Mouse (Mus musculus): ENCODE measurements at regions not wholly inside any gene's neighbourhood (a gene's known extent, or its start where the extent isn't known, plus 50 kb on each side); places are given as distances from the start of the nearest gene placed in this dataset.

DNA sequence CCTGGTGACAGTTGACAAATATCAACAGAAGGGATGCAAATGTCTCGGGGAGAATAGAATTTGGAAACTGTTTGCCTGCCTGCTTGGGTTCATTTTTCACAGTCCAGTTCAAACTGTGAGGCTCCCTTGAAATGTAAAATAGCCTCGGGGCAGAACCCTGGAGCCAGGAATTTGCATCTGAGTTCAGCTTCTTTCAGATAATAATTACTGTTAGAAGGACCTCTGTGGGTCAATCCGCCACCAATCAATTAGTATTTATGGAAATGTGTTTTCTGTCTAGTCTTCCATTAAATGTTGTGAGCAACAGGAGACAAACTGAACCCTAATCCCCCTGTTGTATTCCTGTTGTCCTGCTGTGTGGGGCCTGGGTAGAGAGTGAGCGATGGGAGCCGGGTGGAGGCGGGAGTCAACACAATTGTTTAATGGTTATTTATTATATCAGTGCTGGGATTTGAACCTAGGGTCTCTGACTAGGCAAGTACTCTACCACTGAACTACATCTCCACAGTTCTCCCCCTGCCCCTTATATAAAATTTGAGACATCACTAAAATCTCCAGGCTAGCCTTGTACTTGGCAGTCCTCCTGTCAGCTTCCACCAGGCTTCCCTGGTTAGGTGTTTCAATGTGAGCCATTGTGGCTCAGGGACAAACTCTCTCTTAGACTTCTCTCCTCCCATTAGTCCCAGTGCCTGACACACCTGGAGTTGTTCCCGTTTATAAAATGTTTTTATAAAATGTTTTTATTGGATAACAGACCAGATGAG is 103.3 kb downstream of the Zfp281 start:
- DNase-seq (ENCODE audit: low spot score) (no peak), ATAC-seq (replicated peaks; ENCODE audit: low FRiP score) (peak; percentile 61)
- Histone ChIP-seq H3K36me3 (ENCODE audit: control insufficient read depth, insufficient read depth, low read length) (no peaks in the 10 kb centered on the region), H3K4me2 (ENCODE audit: low read depth, low read length, severe bottlenecking) (no peak overlapping the region), H3K27me3 (ENCODE audit: control insufficient read depth, insufficient read depth, low read length) (no peaks in the 10 kb centered on the region), H3K27ac (ENCODE audit: low read depth, low read length) (no peak overlapping the region), H3K9ac (ENCODE audit: low read length) (no peak overlapping the region), H3K4me1 (replicated peaks; ENCODE audit: control insufficient read depth, insufficient read depth, low read length) (no peaks in the 10 kb centered on the region), H3K4me3 (ENCODE audit: low read depth, low read length) (no peak overlapping the region), H3K9me3 (ENCODE audit: control insufficient read depth, low read length) (no peaks in the 10 kb centered on the region)
- WGBS, result 9% methylated on average over 7 of the region's 7 CpGs

DNA sequence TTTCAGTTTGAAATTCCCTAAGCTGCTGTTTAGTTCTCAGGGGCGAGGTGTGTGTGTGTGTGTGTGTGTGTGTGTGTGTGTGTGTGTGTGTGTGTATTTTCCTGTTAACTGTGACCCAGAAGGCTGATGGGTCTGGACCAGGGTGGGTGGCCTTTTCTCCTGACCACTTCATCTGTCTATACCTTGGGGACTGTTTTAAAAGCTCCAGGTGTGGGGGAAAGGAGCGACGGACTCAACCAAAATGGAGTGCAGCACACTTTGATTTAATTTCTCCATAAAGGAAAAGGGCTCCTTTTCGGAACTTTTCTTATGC is 103.9 kb downstream of the Zfp281 start:
- 72% methylated on average over 4 of the region's 4 CpGs for WGBS
- DNase-seq (ENCODE audit: low spot score) (no peak), ATAC-seq (replicated peaks; ENCODE audit: low FRiP score) (no peak)
- no peak overlapping the region for H3K4me3 ChIP-seq (ENCODE audit: low read depth, low read length)
- H3K9me3 ChIP-seq (ENCODE audit: control insufficient read depth, low read length), result no peaks in the 10 kb centered on the region
- no peak overlapping the region for H3K27ac ChIP-seq (ENCODE audit: low read depth, low read length)
- H3K27me3 ChIP-seq (ENCODE audit: control insufficient read depth, insufficient read depth, low read length), result no peaks in the 10 kb centered on the region
- no peak overlapping the region for H3K9ac ChIP-seq (ENCODE audit: low read length)
- H3K36me3 ChIP-seq (ENCODE audit: control insufficient read depth, insufficient read depth, low read length), result no peaks in the 10 kb centered on the region
- no peak overlapping the region for H3K4me2 ChIP-seq (ENCODE audit: low read depth, low read length, severe bottlenecking)
- H3K4me1 ChIP-seq (replicated peaks; ENCODE audit: control insufficient read depth, insufficient read depth, low read length), result no peaks in the 10 kb centered on the region

DNA sequence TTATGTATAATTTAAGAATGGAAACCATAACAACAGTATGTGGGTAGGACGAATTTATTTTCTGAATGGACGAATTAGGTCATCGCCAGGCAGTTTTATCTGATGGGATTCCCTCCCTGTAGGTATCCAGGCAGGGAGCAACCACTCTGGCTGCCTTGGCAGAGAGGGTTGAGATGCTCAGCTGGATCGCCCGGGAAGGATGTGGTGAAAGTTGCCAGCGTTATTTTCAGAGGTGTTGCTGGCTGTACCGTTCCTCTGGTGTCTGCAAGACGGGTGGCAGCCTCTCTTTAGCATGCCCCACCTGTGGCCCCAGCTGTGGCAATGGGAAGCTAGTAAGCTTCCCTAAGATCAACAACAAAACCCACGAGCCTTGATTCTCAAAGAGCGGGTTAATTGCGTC is 105.9 kb downstream of the Zfp281 start:
- no peaks in the 10 kb centered on the region for H3K36me3 ChIP-seq (ENCODE audit: control insufficient read depth, insufficient read depth, low read length)
- 68% methylated on average over 11 of the region's 11 CpGs for WGBS
- no peaks in the 10 kb centered on the region for H3K4me1 ChIP-seq (replicated peaks; ENCODE audit: control insufficient read depth, insufficient read depth, low read length)
- H3K9me3 ChIP-seq (ENCODE audit: control insufficient read depth, low read length), result no peaks in the 10 kb centered on the region
- H3K9ac ChIP-seq (ENCODE audit: low read length), result no peak overlapping the region
- H3K27me3 ChIP-seq (ENCODE audit: control insufficient read depth, insufficient read depth, low read length), result no peaks in the 10 kb centered on the region
- ATAC-seq (replicated peaks; ENCODE audit: low FRiP score) (no peak), DNase-seq (ENCODE audit: low spot score) (no peak)
- H3K27ac ChIP-seq (ENCODE audit: low read depth, low read length), result no peak overlapping the region
- H3K4me3 ChIP-seq (ENCODE audit: low read depth, low read length), result no peak overlapping the region
- no peak overlapping the region for H3K4me2 ChIP-seq (ENCODE audit: low read depth, low read length, severe bottlenecking)

DNA sequence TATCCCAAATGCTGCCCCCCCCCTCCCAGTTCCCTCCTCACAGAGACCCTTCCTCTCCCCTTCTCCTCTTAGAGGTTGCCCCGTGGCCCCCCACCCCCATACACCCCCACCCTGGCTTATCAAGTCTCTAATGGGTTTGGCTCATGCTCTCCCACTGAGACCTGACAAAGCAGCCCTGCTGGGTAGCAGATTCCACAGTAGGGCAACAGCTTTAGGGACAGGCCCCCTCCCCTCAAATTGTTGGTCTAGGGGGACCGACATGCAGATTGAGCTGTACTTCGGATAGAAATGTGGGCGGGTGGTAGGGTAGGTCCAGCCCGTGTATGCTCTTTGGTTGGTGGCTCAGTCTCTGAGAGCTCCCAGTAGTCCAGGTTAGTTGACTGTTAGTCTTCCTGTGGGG is 113.3 kb downstream of the Zfp281 start:
- H3K4me3 ChIP-seq (ENCODE audit: low read depth, low read length), result no peak overlapping the region
- no peak overlapping the region for H3K27ac ChIP-seq (ENCODE audit: low read depth, low read length)
- no peak for DNase-seq (ENCODE audit: low spot score)
- H3K9ac ChIP-seq (ENCODE audit: low read length), result no peak overlapping the region
- whole genome bisulfite sequencing, result 14% methylated on average over 5 of the region's 5 CpGs
- H3K4me2 ChIP-seq (ENCODE audit: low read depth, low read length, severe bottlenecking), result no peak overlapping the region
- H3K36me3 ChIP-seq (ENCODE audit: control insufficient read depth, insufficient read depth, low read length), result no peaks in the 10 kb centered on the region
- no peak for ATAC-seq (replicated peaks; ENCODE audit: low FRiP score)
- H3K27me3 ChIP-seq (ENCODE audit: control insufficient read depth, insufficient read depth, low read length), result no peaks in the 10 kb centered on the region
- H3K9me3 ChIP-seq (ENCODE audit: control insufficient read depth, low read length), result no peaks in the 10 kb centered on the region
- no peaks in the 10 kb centered on the region for H3K4me1 ChIP-seq (replicated peaks; ENCODE audit: control insufficient read depth, insufficient read depth, low read length)

DNA sequence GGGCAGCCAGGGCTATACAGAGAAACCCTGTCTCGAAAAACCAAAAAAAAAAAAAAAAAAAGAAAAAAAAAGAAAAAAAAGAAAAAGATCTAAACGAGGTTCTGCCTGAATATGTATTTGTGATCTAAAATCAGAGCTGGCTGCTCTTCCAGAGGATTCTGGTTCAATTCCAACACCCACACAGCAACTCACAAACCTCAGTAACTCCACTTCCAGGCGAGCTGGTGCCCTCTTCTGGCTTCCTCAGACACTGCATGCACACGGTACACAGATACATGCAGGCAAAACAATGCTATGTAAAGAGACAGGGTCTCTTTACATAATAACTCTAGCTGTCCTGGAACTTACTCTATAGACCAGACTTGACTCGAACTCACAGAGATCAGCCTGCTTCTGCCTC is 114.8 kb downstream of the Zfp281 start:
- Histone ChIP-seq H3K4me3 (ENCODE audit: low read depth, low read length) (no peak overlapping the region), H3K9ac (ENCODE audit: low read length) (no peak overlapping the region), H3K4me2 (ENCODE audit: low read depth, low read length, severe bottlenecking) (no peak overlapping the region), H3K27ac (ENCODE audit: low read depth, low read length) (no peak overlapping the region), H3K4me1 (replicated peaks; ENCODE audit: control insufficient read depth, insufficient read depth, low read length) (no peaks in the 10 kb centered on the region), H3K36me3 (ENCODE audit: control insufficient read depth, insufficient read depth, low read length) (no peaks in the 10 kb centered on the region), H3K9me3 (ENCODE audit: control insufficient read depth, low read length) (no peaks in the 10 kb centered on the region), H3K27me3 (ENCODE audit: control insufficient read depth, insufficient read depth, low read length) (no peaks in the 10 kb centered on the region)
- DNase-seq (ENCODE audit: low spot score) (no peak), ATAC-seq (replicated peaks; ENCODE audit: low FRiP score) (no peak)
- 72% methylated on average over 5 of the region's 5 CpGs for WGBS

DNA sequence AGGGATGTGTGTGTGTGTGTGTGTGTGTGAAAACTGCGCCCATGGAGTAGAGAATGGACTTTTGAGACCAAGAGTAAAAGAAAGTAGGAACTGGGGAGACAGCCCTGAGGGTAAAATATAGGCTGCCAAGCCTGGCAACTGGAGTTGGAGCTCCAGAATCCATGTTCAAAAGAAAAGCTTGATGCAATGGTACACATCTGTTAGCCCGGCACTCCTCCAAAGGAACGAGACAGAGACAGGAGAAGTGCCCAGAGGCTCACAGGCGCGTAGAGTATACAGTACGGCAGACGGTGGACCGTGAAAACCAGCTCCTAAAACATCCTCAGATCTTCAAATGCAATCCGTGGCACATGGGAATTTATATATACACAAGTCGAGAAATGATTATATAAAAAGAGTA is 116.4 kb downstream of the Zfp281 start:
- Histone ChIP-seq H3K4me3 (ENCODE audit: low read depth, low read length) (no peak overlapping the region), H3K9ac (ENCODE audit: low read length) (no peak overlapping the region), H3K4me2 (ENCODE audit: low read depth, low read length, severe bottlenecking) (no peak overlapping the region), H3K9me3 (ENCODE audit: control insufficient read depth, low read length) (no peaks in the 10 kb centered on the region), H3K4me1 (replicated peaks; ENCODE audit: control insufficient read depth, insufficient read depth, low read length) (no peaks in the 10 kb centered on the region), H3K36me3 (ENCODE audit: control insufficient read depth, insufficient read depth, low read length) (no peaks in the 10 kb centered on the region), H3K27me3 (ENCODE audit: control insufficient read depth, insufficient read depth, low read length) (no peaks in the 10 kb centered on the region), H3K27ac (ENCODE audit: low read depth, low read length) (no peak overlapping the region)
- 90% methylated on average over 10 of the region's 10 CpGs for WGBS
- no peak for ATAC-seq (replicated peaks; ENCODE audit: low FRiP score)
- no peak for DNase-seq (ENCODE audit: low spot score)

DNA sequence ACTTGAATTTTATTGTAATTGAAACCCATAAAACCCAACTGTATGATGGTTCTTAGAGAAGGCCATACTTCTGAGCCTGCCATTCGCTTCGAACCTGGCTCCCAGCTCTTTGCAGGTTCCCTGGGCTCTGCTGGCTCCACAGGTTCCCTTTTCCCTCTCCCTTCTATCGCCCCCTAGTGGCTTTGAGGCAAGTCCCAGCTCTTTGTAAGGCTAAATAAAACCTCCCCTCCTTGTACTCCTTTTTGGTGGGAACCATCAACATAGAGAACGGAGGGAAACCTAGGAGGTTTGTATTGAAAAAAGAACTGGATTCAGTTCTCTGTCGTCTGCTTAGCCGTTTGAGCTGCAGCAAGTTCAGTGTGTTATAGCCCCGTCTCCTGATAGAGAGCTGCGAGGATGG is 124.5 kb downstream of the Zfp281 start:
- Histone ChIP-seq H3K4me1 (replicated peaks; ENCODE audit: control insufficient read depth, insufficient read depth, low read length) (no peaks in the 10 kb centered on the region), H3K4me2 (ENCODE audit: low read depth, low read length, severe bottlenecking) (no peak overlapping the region), H3K9ac (ENCODE audit: low read length) (no peak overlapping the region), H3K4me3 (ENCODE audit: low read depth, low read length) (no peak overlapping the region), H3K36me3 (ENCODE audit: control insufficient read depth, insufficient read depth, low read length) (no peaks in the 10 kb centered on the region), H3K27ac (ENCODE audit: low read depth, low read length) (no peak overlapping the region), H3K27me3 (ENCODE audit: control insufficient read depth, insufficient read depth, low read length) (no peaks in the 10 kb centered on the region), H3K9me3 (ENCODE audit: control insufficient read depth, low read length) (no peaks in the 10 kb centered on the region)
- DNase-seq (ENCODE audit: low spot score), result peak; percentile 57
- WGBS, result 59% methylated on average over 8 of the region's 8 CpGs
- ATAC-seq (replicated peaks; ENCODE audit: low FRiP score), result no peak; the same call in 1 of the 2 replicates

DNA sequence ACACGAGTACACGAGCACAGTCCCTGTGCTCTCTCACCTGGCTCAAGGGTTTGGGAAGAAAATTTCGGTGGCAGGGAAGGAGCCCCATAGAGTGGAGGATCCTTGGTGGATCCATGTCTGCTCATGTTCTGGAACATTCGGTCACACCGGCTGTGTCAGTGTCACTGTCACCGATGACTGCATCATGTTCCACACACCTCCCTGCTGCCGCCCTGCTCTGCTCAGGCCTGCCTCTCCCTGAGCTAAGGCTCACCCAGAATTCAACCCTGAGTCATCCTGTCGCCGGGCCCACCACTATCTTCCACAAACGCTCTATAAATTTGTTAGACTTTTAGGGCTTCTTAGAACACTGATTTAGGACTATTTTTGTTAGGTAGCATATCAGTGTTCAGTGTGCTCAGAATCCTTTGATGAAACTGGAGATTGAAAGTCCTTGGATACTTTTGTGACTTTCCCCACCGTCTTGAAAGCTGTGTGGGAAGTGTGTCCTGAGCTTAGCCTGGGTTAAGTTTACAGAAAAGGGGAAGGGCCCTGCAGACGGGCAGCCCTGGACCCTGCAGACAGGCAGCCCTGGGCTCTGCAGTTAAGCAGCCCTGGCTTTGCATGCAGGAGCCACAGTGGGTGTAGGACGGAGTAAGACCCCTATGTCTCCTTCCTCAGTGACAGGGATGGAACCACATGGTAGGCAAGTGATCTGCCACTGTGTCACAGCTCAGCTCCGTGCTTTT is 126.9 kb downstream of the Zfp281 start:
- H3K4me1 ChIP-seq (replicated peaks; ENCODE audit: control insufficient read depth, insufficient read depth, low read length), result no peaks in the 10 kb centered on the region
- no peaks in the 10 kb centered on the region for H3K36me3 ChIP-seq (ENCODE audit: control insufficient read depth, insufficient read depth, low read length)
- DNase-seq (ENCODE audit: low spot score) (no peak), ATAC-seq (replicated peaks; ENCODE audit: low FRiP score) (no peak)
- WGBS, result 82% methylated on average over 14 of the region's 14 CpGs
- no peak overlapping the region for H3K27ac ChIP-seq (ENCODE audit: low read depth, low read length)
- H3K4me3 ChIP-seq (ENCODE audit: low read depth, low read length), result no peak overlapping the region
- no peaks in the 10 kb centered on the region for H3K9me3 ChIP-seq (ENCODE audit: control insufficient read depth, low read length)
- H3K9ac ChIP-seq (ENCODE audit: low read length), result no peak overlapping the region
- H3K4me2 ChIP-seq (ENCODE audit: low read depth, low read length, severe bottlenecking), result no peak overlapping the region
- no peaks in the 10 kb centered on the region for H3K27me3 ChIP-seq (ENCODE audit: control insufficient read depth, insufficient read depth, low read length)

DNA sequence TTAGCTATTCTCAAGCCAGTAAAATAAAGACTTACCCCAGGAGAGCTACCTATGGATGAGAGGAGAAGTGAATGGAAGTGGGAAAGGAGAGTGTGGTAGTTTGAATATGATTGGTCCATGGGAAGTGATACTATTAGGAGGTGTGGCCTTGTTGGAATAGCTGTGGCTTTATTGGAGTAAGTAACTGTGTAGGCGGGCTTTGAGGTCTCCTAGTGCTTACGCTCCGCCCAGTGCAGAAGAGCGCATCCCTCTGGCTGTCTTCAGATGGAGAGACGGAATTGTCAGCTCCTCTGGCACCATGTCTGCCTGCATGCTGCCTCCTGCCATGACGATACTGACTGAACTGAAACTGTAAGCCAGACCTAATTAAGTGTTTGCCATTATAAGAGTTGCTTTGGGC is 129.6 kb downstream of the Zfp281 start:
- ATAC-seq (replicated peaks; ENCODE audit: low FRiP score), result no peak

More for the DNA sequence above, 129.6 kb downstream of the Zfp281 start:
- Histone ChIP-seq H3K4me3 (ENCODE audit: low read depth, low read length) (no peak overlapping the region), H3K27me3 (ENCODE audit: control insufficient read depth, insufficient read depth, low read length) (no peaks in the 10 kb centered on the region), H3K9me3 (ENCODE audit: control insufficient read depth, low read length) (no peaks in the 10 kb centered on the region), H3K4me2 (ENCODE audit: low read depth, low read length, severe bottlenecking) (no peak overlapping the region), H3K27ac (ENCODE audit: low read depth, low read length) (no peak overlapping the region), H3K36me3 (ENCODE audit: control insufficient read depth, insufficient read depth, low read length) (no peaks in the 10 kb centered on the region), H3K9ac (ENCODE audit: low read length) (no peak overlapping the region), H3K4me1 (replicated peaks; ENCODE audit: control insufficient read depth, insufficient read depth, low read length) (no peaks in the 10 kb centered on the region)
- no peak for DNase-seq (ENCODE audit: low spot score)
- 91% methylated on average over 6 of the region's 6 CpGs for WGBS
